Mouse (Mus musculus) macrophage (primary cell): ENCODE measurements around the gene Wdr13. TPM values are rescaled to one million over a fixed set of nuclear protein-coding genes. Genes with fewer than 3 reads are reported as not detected.

ENCODE experiments used
- H3K27ac ChIP-seq: fragments of 350-480 bp; formaldehyde crosslinking; 2 replicates; pipeline ENCODE4 v1.9.0; 2021
- H3K36me3 ChIP-seq: fragments of 350-480 bp; formaldehyde crosslinking; 2 replicates; pipeline ENCODE4 v1.9.0; 2021; ENCODE audit errors: inconsistent target
- H3K4me3 ChIP-seq: fragments of 350-480 bp; formaldehyde crosslinking; 2 replicates; pipeline ENCODE4 v1.9.0; 2021; ENCODE audit errors: inconsistent target
- H3K79me2 ChIP-seq: fragments of 350-480 bp; formaldehyde crosslinking; 2 replicates; pipeline ENCODE4 v1.9.0; 2021; ENCODE audit errors: inconsistent target
- WGBS: methylation state at CpG from one replicate; pipeline ENCODE4 v1.1.7; 2026; ENCODE audit warnings: inconsistent platforms; ENCODE audit not compliant: missing documents; 5-methylcytosine and 5-hydroxymethylcytosine counted together
- polyA plus RNA-seq: library from polyadenylated mRNA; stranded (reverse); fragments of 250-400 nt; gene quantifications from 3 replicates; pipeline ENCODE4 v1.2.4, GENCODE M21; 2018; ENCODE audit warnings: inconsistent platforms

Gene Wdr13
- polyA plus RNA-seq, 1 experiment from 2014 or later: 22.7 TPM

- Histone ChIP-seq H3K36me3 (no peaks in the 10 kb centered on the region), H3K4me3 (peak within 1 kb of the TSS; percentile 56)
- WGBS: 36% methylated on average over 12 of the region's 14 CpGs
These were observed 42.2 kb downstream of the Wdr13 start, which contains the start of gene Was for GRCm38 (mm10) chrX:8090346-8090953. Was (minus strand) TSS chrX:8090498.

GRCm38 (mm10) chrX:8089746-8090145, 42.9 kb downstream of the Wdr13 start:
- 55% methylated on average over 3 of the region's 3 CpGs for WGBS
- Histone ChIP-seq H3K4me3 (peak overlapping the region; percentile 56), H3K27ac (peak overlapping the region; percentile 91), H3K79me2 (peaks cover 35% of the 10 kb centered on the region), H3K36me3 (0 out of 2 replicates have a peak, but pooled peaks cover 4% of the 10 kb centered on the region)

More at GRCm38 (mm10) chrX:8090346-8090953, 42.2 kb downstream of the Wdr13 start, which contains the start of gene Was:
- peak within 1 kb of the TSS; percentile 91 for H3K27ac ChIP-seq
- H3K79me2 ChIP-seq: peaks cover 35% of the 10 kb centered on the region

GRCm38 (mm10) chrX:8085611-8086010, 47.1 kb downstream of the Wdr13 start:
- Histone ChIP-seq H3K79me2 (peaks cover 35% of the 10 kb centered on the region), H3K4me3 (no peak overlapping the region), H3K27ac (no peak overlapping the region), H3K36me3 (0 out of 2 replicates have a peak, but pooled peaks cover 4% of the 10 kb centered on the region)
- 96% methylated on average over 3 of the region's 8 CpGs for WGBS

GRCm38 (mm10) chrX:8084771-8085259, 47.9 kb downstream of the Wdr13 start:
- 87% methylated on average over 6 of the region's 6 CpGs for WGBS
- 0 out of 2 replicates have a peak, but pooled peaks cover 4% of the 10 kb centered on the region for H3K36me3 ChIP-seq

GRCm38 (mm10) chrX:8075104-8075503, 57.6 kb downstream of the Wdr13 start:
- H3K27ac ChIP-seq: no peak overlapping the region
- H3K4me3 ChIP-seq: peak overlapping the region; percentile 8; the same call in 1 of the 2 replicates
- peaks cover 33% of the 10 kb centered on the region for H3K79me2 ChIP-seq
- 37% methylated on average over 3 of the region's 3 CpGs for WGBS
- no peaks in the 10 kb centered on the region for H3K36me3 ChIP-seq

More at GRCm38 (mm10) chrX:8084771-8085259, 47.9 kb downstream of the Wdr13 start:
- Histone ChIP-seq H3K27ac (no peak overlapping the region), H3K4me3 (no peak overlapping the region), H3K79me2 (peaks cover 31% of the 10 kb centered on the region)

GRCm38 (mm10) chrX:8074430-8075014, 58.2 kb downstream of the Wdr13 start, which contains the start of gene Suv39h1:
Suv39h1 (minus strand) TSS chrX:8074760.
- H3K27ac ChIP-seq: peak within 1 kb of the TSS; percentile 62
- H3K79me2 ChIP-seq: peaks cover 34% of the 10 kb centered on the region
- peak within 1 kb of the TSS; percentile 69 for H3K4me3 ChIP-seq
- H3K36me3 ChIP-seq: no peaks in the 10 kb centered on the region
- WGBS: 18% methylated on average over 41 of the region's 46 CpGs

GRCm38 (mm10) chrX:8073881-8074429, 58.7 kb downstream of the Wdr13 start:
- H3K27ac ChIP-seq: peak overlapping the region; percentile 62
- H3K4me3 ChIP-seq: peak overlapping the region; percentile 69
- H3K36me3 ChIP-seq: no peaks in the 10 kb centered on the region
- 18% methylated on average over 49 of the region's 64 CpGs for WGBS
- peaks cover 34% of the 10 kb centered on the region for H3K79me2 ChIP-seq

Other genes starting within 250 kb of the Wdr13 start
- 10.3 to 26.7 TPM (median 19.8 TPM) in 3 replicates for gene Slc35a2, start 248.9 kb downstream of the Wdr13 start, polyA plus RNA-seq
- gene Pqbp1, start 233.6 kb downstream of the Wdr13 start, polyA plus RNA-seq: 46.6 to 136 TPM (median 62.4 TPM) in 3 replicates
- gene Timm17b, start 233.5 kb downstream of the Wdr13 start, polyA plus RNA-seq: 7.5 to 12.2 TPM (median 10.3 TPM) in 3 replicates
- gene Gm10491, start 225.1 kb downstream of the Wdr13 start, polyA plus RNA-seq: not detected in 3 replicates
- not detected in 3 replicates for gene Gm10490, start 223.3 kb downstream of the Wdr13 start, polyA plus RNA-seq
- gene Pcsk1n, start 213.1 kb downstream of the Wdr13 start, polyA plus RNA-seq: not detected in 3 replicates
- gene Eras, start 204.3 kb downstream of the Wdr13 start, polyA plus RNA-seq: not detected in 3 replicates
- 6.9 to 9.1 TPM (median 7.1 TPM) in 3 replicates for gene Hdac6, start 185.0 kb downstream of the Wdr13 start, polyA plus RNA-seq
- gene Gata1, start 154.8 kb downstream of the Wdr13 start, polyA plus RNA-seq: 0.14 TPM in 1 of 3 replicates, not detected in the others
- not detected in 3 replicates for gene Glod5, start 114.4 kb downstream of the Wdr13 start, polyA plus RNA-seq
- gene Suv39h1, start 58.1 kb downstream of the Wdr13 start, polyA plus RNA-seq: 9.2 to 19.9 TPM (median 11.6 TPM) in 3 replicates
- gene Was, start 42.4 kb downstream of the Wdr13 start, polyA plus RNA-seq: 81.5 to 139 TPM (median 109 TPM) in 3 replicates
- gene Rbm3, start 13.0 kb upstream of the Wdr13 start, polyA plus RNA-seq: 335 to 573 TPM (median 513 TPM) in 3 replicates
- gene Tbc1d25, start 43.3 kb upstream of the Wdr13 start, polyA plus RNA-seq: 5.8 to 6.8 TPM (median 6.5 TPM) in 3 replicates
- gene Ebp, start 60.6 kb upstream of the Wdr13 start, polyA plus RNA-seq: 45.9 to 52.0 TPM (median 47.6 TPM) in 3 replicates
- gene Porcn, start 73.6 kb upstream of the Wdr13 start, polyA plus RNA-seq: 0.90 to 1.2 TPM (median 0.98 TPM) in 3 replicates
- gene Ftsj1, start 119.5 kb upstream of the Wdr13 start, polyA plus RNA-seq: 8.2 to 10.3 TPM (median 8.3 TPM) in 3 replicates
- gene Slc38a5, start 138.2 kb upstream of the Wdr13 start, polyA plus RNA-seq: not detected in 3 replicates
- not detected in 3 replicates for gene Ssxb10, start 194.5 kb upstream of the Wdr13 start, polyA plus RNA-seq
- not detected in 3 replicates for gene Ssxb9, start 234.1 kb upstream of the Wdr13 start, polyA plus RNA-seq